Mouse (Mus musculus) right cerebral cortex, adult 2 months (tissue): ENCODE results near the gene Kif20b.
A peak's percentile ranks its signal among the peaks of the same experiment; 100 is the strongest.

Experiments
- DNase-seq, 2 experiments: peaks; one replicate each; pipeline ENCODE4 v3.0.0; 2021 to 2022; ENCODE audit warnings: low spot score in 2 of 2

Kif20b gene

GRCm38 (mm10) chr19:34920066-34920465, 2.1 kb upstream of the Kif20b start:
- no peak for DNase-seq

DNA sequence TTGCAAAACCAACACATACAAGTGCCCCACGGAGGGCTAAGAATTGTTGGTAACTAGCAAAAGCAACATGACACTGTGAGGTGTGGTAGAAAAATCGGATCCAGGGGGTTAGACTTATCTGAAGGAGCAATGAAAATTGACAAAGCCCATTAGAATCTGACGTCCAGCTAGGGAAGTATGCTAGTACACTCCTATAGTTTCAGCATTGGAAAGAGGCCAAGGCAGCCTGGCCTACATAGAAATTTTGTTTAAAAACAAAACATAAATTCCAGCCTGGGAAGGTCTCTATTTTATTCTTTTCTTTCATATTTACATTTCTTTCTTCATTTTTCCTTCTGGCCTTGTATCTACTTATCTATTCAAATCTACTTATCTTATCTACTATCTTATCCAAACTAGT, 1.6 kb upstream of the Kif20b start:
- no peak for DNase-seq

- peak in 1 of 2 experiments; percentile 8 for DNase-seq
These were observed 909 bp upstream of the Kif20b start for GRCm38 (mm10) chr19:34921253-34921651.

DNA sequence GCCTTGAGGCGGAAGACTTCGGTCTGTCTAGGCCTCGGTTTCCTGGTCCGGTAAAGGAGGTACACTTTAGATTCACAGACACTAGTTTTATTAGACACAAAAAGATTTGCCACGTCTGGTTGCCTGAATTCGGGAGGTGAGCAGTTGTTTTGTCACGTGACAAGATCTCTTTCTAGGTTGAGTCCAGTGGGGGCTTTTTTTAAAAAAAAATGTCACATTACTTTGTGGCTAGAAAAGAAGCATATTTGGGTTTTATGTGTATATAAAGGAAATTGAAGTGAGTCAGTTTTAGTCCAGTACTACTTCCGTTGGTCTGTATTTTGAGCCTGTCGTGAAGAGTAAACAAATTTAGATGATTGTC, 422 bp downstream of the Kif20b start:
- DNase-seq, result no peak

DNA sequence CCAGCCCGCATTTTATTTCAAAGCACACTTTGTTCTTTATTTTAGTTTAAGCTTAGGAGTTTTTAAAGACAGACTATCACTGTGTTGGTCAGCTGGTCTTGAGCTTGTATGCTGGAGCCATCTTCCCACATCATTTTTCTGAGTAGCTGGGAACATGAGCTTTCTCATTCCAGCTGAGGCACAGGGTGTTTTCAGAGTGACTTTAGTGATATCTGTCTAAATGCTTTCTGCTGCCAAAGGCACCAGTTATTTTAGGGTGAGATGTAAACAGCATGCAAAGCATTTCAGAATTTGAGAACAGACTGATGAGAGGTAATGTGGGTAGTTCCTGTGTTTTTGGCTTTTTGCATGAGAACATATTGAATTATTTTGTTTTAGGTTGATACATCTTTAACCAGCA, 25.0 kb downstream of the Kif20b start:
- DNase-seq, result no peak

DNA sequence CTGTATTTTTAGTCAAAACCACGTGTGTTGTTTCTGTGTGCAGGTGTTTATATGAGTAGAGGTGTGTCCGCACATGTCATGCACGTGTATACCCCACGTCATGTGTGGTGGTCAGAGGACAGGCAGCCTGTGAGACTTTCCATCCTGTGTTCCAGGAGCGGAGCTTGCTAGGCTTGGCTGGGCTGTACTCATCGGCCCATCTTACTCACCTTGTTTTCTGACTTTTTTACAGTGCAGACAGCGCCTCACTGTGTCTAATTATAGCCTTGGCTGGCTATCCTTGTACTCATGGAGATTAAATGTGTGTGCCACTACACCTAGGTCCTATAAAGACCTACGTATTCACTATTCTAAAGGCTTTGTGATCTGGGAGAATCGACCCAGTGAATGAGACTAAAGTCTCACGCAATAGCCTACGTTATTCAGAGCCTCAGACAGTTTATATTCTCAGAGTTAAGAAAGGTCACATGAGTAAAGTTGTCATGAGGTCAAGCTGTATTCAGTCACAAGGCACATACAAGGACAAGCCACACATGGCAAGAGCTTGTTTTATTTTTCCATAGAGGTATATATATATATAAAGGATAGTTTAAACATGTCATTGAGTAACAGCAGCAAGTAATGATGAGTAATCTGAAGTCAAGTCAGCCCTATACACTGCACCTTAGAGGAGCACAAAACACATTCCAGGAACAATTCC, 31.8 kb downstream of the Kif20b start:
- no peak for DNase-seq

DNA sequence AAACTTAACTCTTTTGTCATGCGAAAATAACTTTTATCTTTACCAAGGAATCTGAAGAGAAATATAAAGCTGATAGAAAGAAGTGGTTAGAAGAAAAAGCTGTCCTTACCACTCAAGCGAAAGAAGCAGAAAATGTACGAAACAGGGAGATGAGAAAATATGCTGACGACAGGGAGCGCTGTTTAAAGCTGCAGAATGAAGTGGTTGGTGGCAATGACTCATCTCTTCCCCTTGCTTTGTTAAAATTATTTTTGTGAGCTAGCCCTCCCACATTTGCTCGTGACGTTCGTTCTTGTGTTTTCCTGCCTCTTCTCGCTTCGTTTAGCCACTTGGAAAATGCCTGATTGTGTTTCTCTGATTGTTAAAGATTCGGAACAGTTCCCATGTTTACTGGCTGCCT, 37.2 kb downstream of the Kif20b start:
- peak; percentile 52 to 70 for DNase-seq

DNA sequence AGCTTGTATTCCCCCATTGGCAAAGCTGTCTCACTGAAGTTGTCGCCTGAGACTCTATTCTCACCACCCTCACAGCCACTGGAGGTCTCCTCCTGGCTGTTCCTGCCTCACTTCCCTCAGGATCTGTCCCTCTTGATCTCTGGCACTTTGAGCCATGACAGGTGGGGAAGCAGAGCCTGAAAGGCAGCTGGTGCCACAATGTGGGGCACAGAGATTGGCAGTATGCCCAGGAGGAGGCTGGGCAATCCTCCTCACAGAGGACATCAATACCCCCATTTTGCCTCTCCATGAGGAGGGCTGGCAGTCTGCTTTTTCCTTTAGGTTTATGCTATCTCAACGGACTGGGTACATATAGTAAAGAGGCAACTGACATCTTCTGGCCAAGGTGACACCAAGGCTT, 62.6 kb downstream of the Kif20b start:
- DNase-seq, result no peak

- DNase-seq, result no peak
These were observed 68.3 kb downstream of the Kif20b start for GRCm38 (mm10) chr19:34990443-34990842.

- DNase-seq, result peak; percentile 84 to 87
These were observed 70.9 kb downstream of the Kif20b start for GRCm38 (mm10) chr19:34992969-34993527.

DNA sequence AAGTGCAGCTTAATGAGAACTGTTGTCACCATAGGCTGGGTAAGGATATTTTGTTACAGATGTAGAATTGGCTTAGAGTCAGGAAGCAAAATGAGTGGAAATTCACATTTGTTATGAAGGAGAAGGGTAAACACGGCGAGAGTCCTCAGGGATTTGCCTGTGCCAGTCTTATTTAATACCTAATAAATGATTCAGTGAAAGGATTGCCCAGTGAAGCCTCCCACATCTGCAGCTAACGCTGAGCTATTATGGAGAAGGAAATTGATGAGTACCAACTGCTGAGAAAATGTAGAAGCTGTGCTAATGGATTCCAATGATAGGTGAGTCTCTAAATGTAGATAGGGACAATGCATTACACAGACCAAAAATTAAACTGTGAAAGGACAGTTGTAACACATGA, 92.9 kb downstream of the Kif20b start:
- no peak for DNase-seq

DNA sequence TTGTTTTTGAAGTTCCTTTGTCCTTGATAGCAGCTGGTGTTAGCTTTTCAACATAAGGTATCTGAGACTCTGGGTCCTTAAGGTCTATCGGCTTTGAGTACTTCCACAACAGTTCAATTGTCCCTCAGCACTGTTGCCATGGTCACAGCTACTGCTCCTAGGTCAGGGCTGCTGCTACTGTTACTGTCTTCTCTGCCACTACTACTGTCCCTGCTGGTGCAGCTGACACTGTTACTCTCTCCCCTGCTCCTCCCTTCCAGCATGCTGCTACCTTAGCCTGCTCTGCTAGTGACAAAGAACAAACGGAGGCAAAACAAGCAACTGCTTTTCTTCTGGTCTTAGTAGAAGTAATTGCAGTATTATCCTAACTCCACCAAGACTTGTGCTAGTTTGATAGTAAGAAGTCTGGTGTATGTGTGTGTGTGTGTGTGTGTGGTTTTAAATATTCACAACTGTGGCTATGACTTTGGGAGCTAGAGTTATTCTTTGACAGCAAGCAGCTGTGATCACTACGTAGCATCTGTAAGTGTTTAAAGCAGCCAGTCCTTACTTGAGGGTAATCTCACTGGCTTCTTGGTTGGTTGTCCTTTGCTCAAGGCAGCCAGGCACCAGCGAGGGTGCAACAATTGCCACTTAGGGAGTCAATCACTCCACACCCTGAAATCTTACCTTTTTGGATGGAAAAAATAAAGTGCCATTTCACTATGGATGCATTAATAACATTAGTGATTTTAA, 95.5 kb downstream of the Kif20b start:
- no peak for DNase-seq

GRCm38 (mm10) chr19:35018209-35018581, 96.0 kb downstream of the Kif20b start:
- DNase-seq, result no peak
